Mouse (Mus musculus): ENCODE results near the gene Hist2h2ac. TPM values are rescaled to one million over a fixed set of nuclear protein-coding genes. Genes with fewer than 3 reads are reported as not detected.
"Not testable (repeated sequence)": the region's sequence is repeated elsewhere in the genome, so short reads cannot be mapped to it uniquely, and the experiment has no call there.

The Hist2h2ac gene
- polyA plus RNA-seq (2015; fragmentation: Nextera tagmentation; extraction: Ambion mirVana) = 4.7 and 6.8 TPM in 2 replicates

DNA sequence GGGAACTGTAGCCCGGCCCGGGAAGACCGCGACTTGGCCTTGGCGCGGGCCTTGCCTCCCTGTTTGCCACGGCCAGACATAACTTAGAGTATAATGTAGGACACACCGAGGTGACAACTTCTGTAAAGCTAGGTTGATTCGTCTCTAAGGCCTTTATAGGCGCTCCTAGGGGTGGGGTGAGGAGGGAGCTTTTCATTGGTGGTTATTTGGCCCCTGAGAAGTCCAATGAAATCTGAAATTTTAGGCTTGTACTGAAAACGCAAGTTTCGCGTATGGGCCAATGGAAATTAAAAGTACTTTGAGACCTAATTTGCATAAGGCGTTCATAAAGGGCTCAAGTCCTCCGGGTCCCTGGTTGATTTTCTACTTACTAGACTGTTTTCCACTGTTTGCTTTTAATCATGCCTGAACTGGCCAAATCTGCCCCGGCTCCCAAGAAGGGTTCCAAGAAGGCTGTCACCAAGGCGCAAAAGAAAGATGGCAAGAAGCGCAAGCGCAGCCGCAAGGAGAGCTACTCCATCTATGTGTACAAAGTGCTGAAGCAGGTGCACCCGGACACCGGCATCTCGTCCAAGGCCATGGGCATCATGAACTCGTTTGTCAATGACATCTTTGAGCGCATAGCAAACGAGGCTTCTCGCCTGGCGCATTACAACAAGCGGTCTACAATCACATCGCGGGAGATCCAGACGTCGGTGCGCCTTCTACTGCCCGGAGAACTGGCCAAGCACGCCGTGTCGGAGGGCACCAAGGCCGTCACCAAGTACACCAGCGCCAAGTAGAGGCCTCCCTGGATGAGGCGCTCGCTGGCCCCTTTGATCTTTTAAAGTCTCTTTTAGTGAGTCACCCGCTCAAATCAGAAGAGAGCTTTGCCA is at the start of gene Hist2h2ac, which contains the start of gene Hist2h2be:
Hist2h2ac (minus strand) TSS at position 116 of the 875 bp plus-strand sequence.
Hist2h2be (plus strand) TSS at position 355 of the 875 bp plus-strand sequence.
- Histone ChIP-seq H3K9me3 (no peaks in the 10 kb centered on the region), H3K27ac (replicated peaks) (peak within 1 kb of the TSS; percentile 98), H3K27me3 (no peaks in the 10 kb centered on the region), H3K4me1 (peaks cover 50% of the 10 kb centered on the region), H3K9ac (replicated peaks) (peak within 1 kb of the TSS; percentile 67), H3K4me3 (peak within 1 kb of the TSS; percentile 48), H3K4me2 (replicated peaks) (peak within 1 kb of the TSS; percentile 89), H3K36me3 (no peaks in the 10 kb centered on the region)
- under 1% methylated on average over 43 of the region's 43 CpGs for WGBS
- peak; percentile 90 for ATAC-seq (replicated peaks)

DNA sequence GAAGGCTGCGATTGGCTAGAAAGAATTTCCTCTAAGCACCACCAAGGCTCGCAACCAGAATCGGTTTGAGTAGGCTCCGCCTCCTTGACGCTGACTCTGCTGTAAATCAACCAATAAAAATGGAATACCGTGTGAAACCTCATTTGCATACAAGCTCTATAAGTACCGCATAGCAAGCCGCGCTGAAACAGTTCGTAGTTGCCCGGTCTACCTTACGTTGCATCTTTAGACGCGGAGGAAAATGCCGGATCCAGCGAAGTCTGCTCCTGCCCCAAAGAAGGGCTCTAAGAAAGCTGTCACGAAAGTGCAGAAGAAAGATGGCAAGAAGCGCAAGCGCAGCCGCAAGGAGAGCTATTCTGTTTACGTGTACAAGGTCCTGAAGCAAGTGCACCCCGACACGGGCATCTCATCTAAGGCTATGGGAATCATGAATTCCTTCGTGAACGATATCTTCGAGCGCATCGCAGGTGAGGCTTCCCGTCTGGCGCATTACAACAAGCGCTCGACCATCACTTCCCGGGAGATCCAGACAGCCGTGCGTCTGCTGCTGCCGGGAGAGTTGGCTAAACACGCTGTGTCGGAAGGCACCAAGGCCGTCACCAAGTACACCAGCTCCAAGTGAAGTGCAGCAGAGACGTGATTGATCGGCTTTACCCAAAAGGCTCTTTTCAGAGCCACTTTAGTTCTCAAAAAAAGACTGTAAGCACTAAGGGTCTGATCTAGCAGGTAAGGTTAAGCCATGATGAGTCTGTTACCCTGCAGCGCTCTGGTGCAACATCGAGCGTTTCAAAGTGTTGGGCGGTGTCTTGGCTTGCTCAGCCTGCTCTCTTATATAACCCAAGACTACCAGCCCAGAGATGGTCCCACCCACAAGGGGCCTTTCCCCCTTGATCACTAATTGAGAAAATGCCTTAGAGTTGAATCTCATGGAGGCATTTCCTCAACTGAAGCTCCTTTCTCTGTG is 49.1 kb upstream of the Hist2h2ac start, which contains the start of gene Hist2h2bb:
Hist2h2bb (plus strand) TSS at position 242 of the 964 bp plus-strand sequence.
- Histone ChIP-seq H3K36me3 (no peaks in the 10 kb centered on the region), H3K4me3 (peak within 1 kb of the TSS; percentile 49), H3K9me3 (no peaks in the 10 kb centered on the region), H3K27ac (replicated peaks) (peak within 1 kb of the TSS; percentile 99), H3K9ac (replicated peaks) (peak within 1 kb of the TSS; percentile 57), H3K27me3 (no peaks in the 10 kb centered on the region), H3K4me2 (replicated peaks) (peak within 1 kb of the TSS; percentile 61), H3K4me1 (peaks cover 18% of the 10 kb centered on the region)
- peak; percentile 97 for ATAC-seq (replicated peaks)
- under 1% methylated on average over 45 of the region's 45 CpGs for WGBS

DNA sequence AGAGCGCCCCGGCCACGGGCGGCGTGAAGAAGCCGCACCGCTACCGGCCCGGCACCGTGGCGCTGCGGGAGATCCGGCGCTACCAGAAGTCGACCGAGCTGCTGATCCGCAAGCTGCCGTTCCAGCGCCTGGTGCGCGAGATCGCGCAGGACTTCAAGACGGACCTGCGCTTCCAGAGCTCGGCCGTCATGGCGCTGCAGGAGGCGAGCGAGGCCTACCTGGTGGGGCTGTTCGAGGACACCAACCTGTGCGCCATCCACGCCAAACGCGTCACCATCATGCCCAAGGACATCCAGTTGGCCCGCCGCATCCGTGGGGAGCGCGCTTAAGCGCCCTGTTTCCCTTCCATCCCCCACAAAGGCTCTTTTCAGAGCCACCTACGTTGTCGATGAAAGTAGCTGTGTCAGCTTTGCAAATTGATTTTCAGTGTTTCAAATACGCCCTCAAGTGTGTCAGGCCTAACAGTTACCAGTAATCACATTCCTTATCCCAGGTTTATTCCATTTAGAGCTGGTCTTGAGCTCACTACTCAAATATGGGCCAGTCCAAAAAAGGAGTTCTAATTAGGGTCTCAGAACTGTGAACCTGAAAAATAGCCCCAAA is 48.2 kb upstream of the Hist2h2ac start:
- Histone ChIP-seq H3K4me2 (replicated peaks) (peak overlapping the region; percentile 61), H3K27ac (replicated peaks) (peak overlapping the region; percentile 99), H3K4me1 (peaks cover 26% of the 10 kb centered on the region), H3K4me3 (peak overlapping the region; percentile 49), H3K9ac (replicated peaks) (peak overlapping the region; percentile 50)
- H3K9me3 ChIP-seq, H3K27me3 ChIP-seq, H3K36me3 ChIP-seq: not testable (repeated sequence)
- peak; percentile 53 for ATAC-seq (replicated peaks)
- 0% methylated on average over 13 of the region's 44 CpGs for WGBS

DNA sequence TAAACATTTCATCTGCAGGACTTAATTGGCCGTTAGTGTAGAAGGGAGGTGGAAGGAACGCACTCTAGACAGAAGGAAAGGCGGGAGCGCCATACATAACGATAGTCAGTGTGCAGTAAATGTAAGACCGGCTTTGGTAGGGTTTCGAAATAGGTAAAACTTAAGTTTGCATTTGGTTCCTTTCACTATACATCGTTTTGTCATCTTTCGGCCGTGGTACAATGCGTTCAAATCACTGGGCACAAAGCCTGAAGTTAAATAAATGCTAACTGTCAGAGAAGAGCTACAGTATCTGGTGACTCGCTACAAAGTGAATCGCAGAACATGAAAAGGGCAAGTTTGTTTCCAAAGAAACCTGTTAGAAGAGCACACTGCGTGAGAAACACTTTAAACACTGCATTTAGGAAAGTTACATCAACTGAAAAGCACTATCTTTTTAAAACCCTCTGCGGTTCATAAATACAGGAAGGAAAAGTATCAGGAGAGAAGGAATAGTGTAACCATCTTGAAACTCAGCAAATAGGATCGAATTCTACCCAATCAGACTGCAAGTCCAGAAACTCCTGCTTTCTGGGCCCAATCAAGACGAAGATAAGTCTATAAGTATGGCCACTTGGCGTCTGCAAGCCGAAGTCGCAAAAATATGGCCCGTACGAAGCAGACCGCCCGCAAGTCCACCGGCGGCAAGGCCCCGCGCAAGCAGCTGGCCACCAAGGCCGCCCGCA is 47.5 kb upstream of the Hist2h2ac start, which contains the start of gene Hist2h3b:
Hist2h3b (plus strand) TSS at position 604 of the 725 bp plus-strand sequence.
- peak within 1 kb of the TSS; percentile 49 for H3K4me3 ChIP-seq
- peak within 1 kb of the TSS; percentile 50 for H3K9ac ChIP-seq (replicated peaks)
- no peaks in the 10 kb centered on the region for H3K27me3 ChIP-seq
- no peaks in the 10 kb centered on the region for H3K36me3 ChIP-seq
- H3K27ac ChIP-seq (replicated peaks) = peak within 1 kb of the TSS; percentile 99
- H3K4me2 ChIP-seq (replicated peaks) = peak within 1 kb of the TSS; percentile 61
- H3K4me1 ChIP-seq = peaks cover 28% of the 10 kb centered on the region
- 12% methylated on average over 29 of the region's 30 CpGs for WGBS
- ATAC-seq (replicated peaks) = peak; percentile 73
- no peaks in the 10 kb centered on the region for H3K9me3 ChIP-seq

DNA sequence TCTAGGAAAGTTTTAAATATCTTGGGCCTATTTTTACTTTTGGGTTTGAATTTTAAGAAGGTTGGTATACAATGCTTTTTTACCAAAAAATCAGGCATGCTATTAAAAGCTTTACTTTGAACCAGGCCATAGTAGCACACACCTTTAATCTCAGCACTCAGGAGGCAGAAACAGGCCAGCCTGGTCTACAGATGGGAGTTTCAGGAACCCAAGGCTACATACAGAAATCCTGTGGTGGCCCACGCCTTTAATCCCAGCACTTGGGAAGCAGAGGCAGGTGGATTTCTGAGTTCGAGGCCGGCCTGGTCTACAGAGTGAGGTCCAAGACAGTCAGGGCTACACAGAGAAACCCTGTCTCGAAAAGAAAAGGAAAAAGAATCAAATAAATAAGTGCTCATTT is 46.9 kb upstream of the Hist2h2ac start:
- Histone ChIP-seq H3K4me2 (replicated peaks) (peak overlapping the region; percentile 61; the same call in 1 of the 2 replicates), H3K9ac (replicated peaks) (no peak overlapping the region), H3K27me3 (no peaks in the 10 kb centered on the region), H3K36me3 (no peaks in the 10 kb centered on the region), H3K4me1 (peaks cover 29% of the 10 kb centered on the region), H3K27ac (replicated peaks) (peak overlapping the region; percentile 87), H3K4me3 (no peak overlapping the region), H3K9me3 (no peaks in the 10 kb centered on the region)
- ATAC-seq (replicated peaks) = no peak
- 73% methylated on average over 4 of the region's 4 CpGs for WGBS

DNA sequence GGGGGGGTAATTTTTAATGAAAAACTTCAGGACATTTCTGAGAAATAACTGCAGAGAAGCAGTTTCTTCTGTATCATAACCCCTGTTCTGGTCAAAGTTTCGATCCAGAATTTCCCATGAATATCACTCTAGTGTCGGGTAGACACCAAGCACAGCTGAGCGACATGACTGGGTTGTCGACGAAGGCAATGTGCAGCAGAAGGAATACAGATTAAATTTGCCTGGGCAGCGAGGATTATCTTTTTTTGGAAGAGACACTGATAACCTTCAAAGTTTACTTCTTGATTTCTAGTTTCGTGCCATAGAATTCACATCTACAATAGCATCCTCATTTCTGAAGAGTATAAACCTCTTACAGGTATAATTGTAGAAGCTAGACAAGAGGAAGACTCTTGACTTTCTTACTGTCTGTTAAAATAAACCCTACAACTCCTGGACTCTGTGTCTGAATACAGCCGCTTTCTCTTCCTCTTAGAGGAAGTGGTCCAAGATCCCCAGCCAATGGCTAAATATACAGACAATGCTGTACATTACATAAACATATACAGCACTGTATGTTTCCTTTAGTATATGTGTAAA is 45.5 kb upstream of the Hist2h2ac start:
- H3K4me2 ChIP-seq (replicated peaks) = no peak overlapping the region
- no peak overlapping the region for H3K4me3 ChIP-seq
- no peak overlapping the region for H3K27ac ChIP-seq (replicated peaks)
- no peaks in the 10 kb centered on the region for H3K27me3 ChIP-seq
- H3K36me3 ChIP-seq = no peaks in the 10 kb centered on the region
- H3K9ac ChIP-seq (replicated peaks) = no peak overlapping the region
- no peak for ATAC-seq (replicated peaks)
- H3K4me1 ChIP-seq = peaks cover 39% of the 10 kb centered on the region
- no peaks in the 10 kb centered on the region for H3K9me3 ChIP-seq
- 91% methylated on average over 8 of the region's 8 CpGs for WGBS

DNA sequence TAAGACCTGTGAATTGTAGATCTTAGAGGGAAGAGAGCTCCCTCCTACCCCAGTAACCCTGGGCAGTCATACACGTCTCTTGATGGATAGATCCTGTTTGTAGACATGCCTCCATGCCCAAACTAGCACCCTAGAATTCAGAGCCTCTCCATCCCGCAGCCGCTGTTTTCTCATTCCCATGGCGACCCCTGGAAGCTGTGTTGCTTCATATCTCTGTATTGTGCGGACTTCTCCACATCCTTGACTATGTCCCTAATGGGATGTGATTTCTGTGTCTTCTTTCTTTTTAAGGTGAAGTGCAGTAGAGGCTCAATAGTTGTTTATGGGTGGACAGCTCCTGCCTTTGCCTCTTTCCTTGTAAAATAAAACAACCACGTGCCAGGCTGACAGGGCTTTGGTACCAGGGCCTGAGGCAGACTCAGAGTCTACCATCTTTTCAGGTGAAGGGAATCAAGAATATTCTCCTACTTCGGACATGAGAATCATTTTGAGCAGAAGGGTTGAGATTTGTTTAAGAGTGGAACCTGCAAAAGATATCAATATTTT is 43.8 kb upstream of the Hist2h2ac start:
- Histone ChIP-seq H3K27me3 (no peaks in the 10 kb centered on the region), H3K36me3 (no peaks in the 10 kb centered on the region), H3K4me2 (replicated peaks) (peak overlapping the region; percentile 63), H3K9ac (replicated peaks) (peak overlapping the region; percentile 56), H3K4me1 (peaks cover 34% of the 10 kb centered on the region), H3K4me3 (peak overlapping the region; percentile 66; the same call in 1 of the 2 replicates), H3K27ac (replicated peaks) (peak overlapping the region; percentile 99), H3K9me3 (no peaks in the 10 kb centered on the region)
- ATAC-seq (replicated peaks) = no peak
- 60% methylated on average over 7 of the region's 7 CpGs for whole genome bisulfite sequencing

DNA sequence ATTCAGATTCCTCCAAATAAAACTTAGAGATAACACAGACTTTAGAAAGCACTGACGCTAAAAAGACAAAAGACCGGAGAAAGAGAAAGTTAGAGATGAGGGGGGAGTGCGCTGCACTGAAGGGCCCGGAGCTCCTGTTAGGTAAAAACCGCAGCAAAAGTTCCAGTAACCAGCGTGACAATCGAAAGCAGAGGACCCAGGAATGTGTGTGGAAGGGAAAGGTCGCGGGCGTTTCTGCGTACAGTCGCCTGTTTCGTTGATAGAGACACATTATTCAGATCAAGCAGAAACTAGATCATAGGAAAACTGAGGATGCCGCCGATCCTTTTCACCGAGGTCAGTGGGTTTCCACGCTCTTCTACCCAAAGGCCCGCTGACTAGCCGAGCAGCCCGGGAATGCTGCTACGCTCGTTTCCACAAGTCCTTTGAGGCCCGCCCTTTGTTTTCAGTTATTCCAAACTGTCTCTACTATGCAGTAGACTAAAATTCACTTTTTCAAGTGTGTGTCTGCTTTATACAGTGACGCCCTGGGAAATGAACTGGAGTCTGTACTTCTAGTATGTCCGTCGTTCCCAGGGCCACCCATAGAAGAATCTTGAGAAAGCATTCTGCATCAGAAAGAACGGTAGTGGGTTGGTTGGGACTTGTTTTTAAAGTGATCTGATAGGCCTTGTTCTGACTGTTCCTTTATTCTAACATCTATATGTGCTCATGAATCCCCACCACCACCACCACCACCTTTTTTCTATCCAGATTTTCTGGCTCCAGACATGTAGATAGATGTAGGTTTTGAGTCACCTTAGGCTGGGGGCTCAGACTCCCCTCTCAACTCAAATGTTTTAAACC is 43.1 kb upstream of the Hist2h2ac start:
- peaks cover 30% of the 10 kb centered on the region for H3K4me1 ChIP-seq
- peak overlapping the region; percentile 99 for H3K27ac ChIP-seq (replicated peaks)
- H3K9ac ChIP-seq (replicated peaks) = peak overlapping the region; percentile 56
- H3K4me3 ChIP-seq = peak overlapping the region; percentile 66
- no peaks in the 10 kb centered on the region for H3K9me3 ChIP-seq
- no peaks in the 10 kb centered on the region for H3K36me3 ChIP-seq
- ATAC-seq (replicated peaks) = peak; percentile 36
- 4% methylated on average over 27 of the region's 27 CpGs for WGBS
- H3K4me2 ChIP-seq (replicated peaks) = peak overlapping the region; percentile 63
- no peaks in the 10 kb centered on the region for H3K27me3 ChIP-seq

DNA sequence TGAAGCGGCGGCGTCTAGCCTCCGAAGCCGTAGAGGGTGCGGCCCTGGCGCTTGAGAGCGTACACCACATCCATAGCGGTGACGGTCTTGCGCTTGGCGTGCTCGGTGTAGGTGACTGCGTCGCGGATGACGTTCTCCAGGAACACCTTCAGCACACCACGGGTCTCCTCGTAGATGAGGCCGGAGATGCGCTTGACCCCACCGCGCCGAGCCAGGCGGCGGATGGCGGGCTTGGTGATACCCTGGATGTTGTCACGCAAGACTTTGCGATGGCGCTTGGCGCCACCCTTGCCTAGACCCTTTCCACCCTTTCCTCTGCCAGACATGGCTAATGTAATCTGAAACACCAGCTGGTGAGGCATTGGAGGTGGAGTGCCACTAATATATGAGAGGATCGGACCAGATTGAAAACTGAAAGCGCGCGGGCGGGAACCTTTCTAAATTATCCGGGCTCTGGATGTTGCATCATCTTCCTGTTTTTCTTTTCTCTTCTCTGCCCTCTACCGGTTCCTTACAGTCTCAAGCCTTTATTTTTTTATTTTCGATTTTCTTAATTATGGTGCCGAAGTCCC is 42.4 kb upstream of the Hist2h2ac start, which contains the start of gene Hist2h4:
Hist2h4 (minus strand) TSS at position 333 of the 572 bp plus-strand sequence.
- ATAC-seq (replicated peaks) = peak; percentile 91
- H3K4me1 ChIP-seq = peaks cover 27% of the 10 kb centered on the region
- H3K9ac ChIP-seq (replicated peaks) = peak within 1 kb of the TSS; percentile 80
- WGBS = under 1% methylated on average over 40 of the region's 40 CpGs
- no peaks in the 10 kb centered on the region for H3K9me3 ChIP-seq
- H3K27me3 ChIP-seq = no peaks in the 10 kb centered on the region
- H3K4me3 ChIP-seq = peak within 1 kb of the TSS; percentile 66
- no peaks in the 10 kb centered on the region for H3K36me3 ChIP-seq
- peak within 1 kb of the TSS; percentile 63 for H3K4me2 ChIP-seq (replicated peaks)
- peak within 1 kb of the TSS; percentile 99 for H3K27ac ChIP-seq (replicated peaks)

All from forebrain, embryonic 15.5 days (tissue).